Mouse (Mus musculus) CH12.LX (cell line): Measurements from ENCODE around the gene Tysnd1. TPM values are rescaled to one million over a fixed set of nuclear protein-coding genes. Genes with fewer than 3 reads are reported as not detected.

Experiments used
- DNase-seq: peaks from one replicate; pipeline ENCODE4 v3.0.0-alpha.2; 2013; ENCODE audit errors: extremely low read depth
- H3K27ac ChIP-seq: 2 replicates; pipeline ENCODE4 v1.5.1; 2012; ENCODE audit warnings: low read depth, mild to moderate bottlenecking, control low read depth, moderate library complexity; ENCODE audit not compliant: insufficient read depth
- H3K27me3 ChIP-seq: replicated peaks from 2 replicates; pipeline ENCODE3; 2012; ENCODE audit warnings: inconsistent platforms
- H3K36me3 ChIP-seq, 2 experiments: replicated peaks in 1 of 2; 2 replicates each; pipeline versions ENCODE3 to v1.6.1; 2012; ENCODE audit warnings: inconsistent platforms in 1 of 2, low read length in 1 of 2, mild to moderate bottlenecking in 1 of 2, mixed read lengths in 1 of 2, moderate library complexity in 1 of 2; ENCODE audit not compliant: control insufficient read depth in 1 of 2, insufficient read depth in 1 of 2
- H3K4me1 ChIP-seq, 2 experiments: 2 replicates each; pipeline ENCODE4 v1.6.1; 2012; ENCODE audit warnings: inconsistent platforms in 1 of 2, moderate library complexity in 1 of 2; ENCODE audit not compliant: insufficient read depth in 2 of 2, control insufficient read depth in 1 of 2
- H3K4me2 ChIP-seq: 2 replicates; pipeline ENCODE4 v1.6.1; 2012; ENCODE audit warnings: low read depth, mild to moderate bottlenecking, control low read depth; ENCODE audit not compliant: poor library complexity, insufficient read depth, severe bottlenecking
- H3K4me3 ChIP-seq, 3 experiments: fragments of 150-350 bp in 1 of 3; sonication (generic) in 1 of 3; replicated peaks in 1 of 3; 2 replicates each; pipeline versions ENCODE3 to v1.5.1; 2011 to 2012; ENCODE audit warnings: low read depth in 2 of 3, low read length in 2 of 3, mild to moderate bottlenecking in 2 of 3, moderate library complexity in 2 of 3, control low read depth in 1 of 3, improper control_type of control experiment in 1 of 3, inconsistent platforms in 1 of 3, mixed read lengths in 1 of 3; ENCODE audit not compliant: poor library complexity in 1 of 3
- H3K79me2 ChIP-seq: replicated peaks from 2 replicates; pipeline ENCODE4 v1.6.1; 2012; ENCODE audit warnings: mild to moderate bottlenecking, moderate library complexity; ENCODE audit not compliant: control insufficient read depth, poor library complexity, insufficient read depth, severe bottlenecking; ENCODE audit errors: extremely low read depth
- H3K9ac ChIP-seq: 2 replicates; pipeline ENCODE4 v1.6.1; 2012; ENCODE audit warnings: low read depth, mild to moderate bottlenecking, control low read depth, moderate library complexity; ENCODE audit not compliant: insufficient read depth
- H3K9me3 ChIP-seq: replicated peaks from 2 replicates; pipeline ENCODE3; 2012; ENCODE audit warnings: low read length, inconsistent platforms, mixed read lengths
- EP300 ChIP-seq: IDR thresholded peaks from 2 replicates; pipeline ENCODE4 v1.6.1; 2011; ENCODE audit warnings: low read length, improper control_type of control experiment
- ETS1 ChIP-seq: conservative IDR thresholded peaks from 2 replicates; pipeline ENCODE4 v1.6.1; 2012; ENCODE audit warnings: low read depth, mild to moderate bottlenecking, inconsistent platforms, low read length, improper control_type of control experiment, moderate library complexity
- HCFC1 ChIP-seq: IDR thresholded peaks from 2 replicates; pipeline ENCODE4 v1.6.1; 2012; ENCODE audit warnings: low read depth, mild to moderate bottlenecking, inconsistent platforms, low read length, improper control_type of control experiment
- MAFK ChIP-seq: IDR thresholded peaks from 2 replicates; pipeline ENCODE4 v1.6.1; 2011; ENCODE audit warnings: low read length, improper control_type of control experiment; ENCODE audit not compliant: insufficient replicate concordance
- MAZ ChIP-seq: IDR thresholded peaks from 2 replicates; pipeline ENCODE4 v1.6.1; 2012; ENCODE audit warnings: low read depth, mild to moderate bottlenecking, inconsistent platforms, low read length, improper control_type of control experiment, moderate library complexity
- MXI1 ChIP-seq: IDR thresholded peaks from 2 replicates; pipeline ENCODE4 v1.6.1; 2011; ENCODE audit warnings: mild to moderate bottlenecking, low read depth, low read length, improper control_type of control experiment
- MYC ChIP-seq: IDR thresholded peaks from 2 replicates; pipeline ENCODE4 v1.6.1; 2011; ENCODE audit warnings: low read depth, mild to moderate bottlenecking, improper control_type of control experiment, low read length
- NELFE ChIP-seq: IDR thresholded peaks from 2 replicates; pipeline ENCODE4 v1.6.1; 2011; ENCODE audit warnings: low read depth, low read length, improper control_type of control experiment
- NRF1 ChIP-seq: IDR thresholded peaks from 2 replicates; pipeline ENCODE4 v1.6.1; 2014; ENCODE audit warnings: low read depth, mild to moderate bottlenecking, inconsistent platforms, low read length, improper control_type of control experiment, moderate library complexity
- PAX5 ChIP-seq: IDR thresholded peaks from 2 replicates; pipeline ENCODE4 v1.6.1; 2012; ENCODE audit warnings: low read length, inconsistent platforms, mixed read lengths
- POLR2A ChIP-seq: IDR thresholded peaks from 2 replicates; pipeline ENCODE4 v1.6.1; 2011; ENCODE audit warnings: low read depth, mild to moderate bottlenecking, improper control_type of control experiment, low read length
- POLR2AphosphoS2 ChIP-seq: IDR thresholded peaks from 2 replicates; pipeline ENCODE4 v1.6.1; 2011; ENCODE audit warnings: low read depth, low read length, improper control_type of control experiment
- UBTF ChIP-seq: IDR thresholded peaks from 2 replicates; pipeline ENCODE4 v1.6.1; 2012; ENCODE audit warnings: low read depth, mild to moderate bottlenecking, inconsistent platforms, low read length, improper control_type of control experiment, moderate library complexity
- USF1 ChIP-seq: IDR thresholded peaks from 2 replicates; pipeline ENCODE4 v1.6.1; 2014; ENCODE audit warnings: low read depth, mild to moderate bottlenecking, inconsistent platforms, low read length, improper control_type of control experiment
- ZC3H11A ChIP-seq: IDR thresholded peaks from 2 replicates; pipeline ENCODE4 v1.6.1; 2012; ENCODE audit warnings: low read depth, mild to moderate bottlenecking, inconsistent platforms, low read length, improper control_type of control experiment
- ZKSCAN1 ChIP-seq: IDR thresholded peaks from 2 replicates; pipeline ENCODE4 v1.6.1; 2012; ENCODE audit warnings: low read depth, inconsistent platforms, low read length, improper control_type of control experiment, borderline replicate concordance
- ZMIZ1 ChIP-seq: IDR thresholded peaks from 2 replicates; pipeline ENCODE4 v1.6.1; 2012; ENCODE audit warnings: low read depth, mild to moderate bottlenecking, inconsistent platforms, low read length, improper control_type of control experiment
- ZNF384 ChIP-seq: IDR thresholded peaks from 2 replicates; pipeline ENCODE4 v1.6.1; 2012; ENCODE audit warnings: low read depth, low read length, improper control_type of control experiment, inconsistent platforms
- dilution Hi-C: fragments of 300-500 bp; cut with MboI; formaldehyde crosslinking; loops from 2 replicates; pipeline ENCODE4 v1.14.3; 2020; ENCODE audit warnings: low sequenced_read_pairs; ENCODE audit not compliant: extremely low pct_unique_long_range_greater_than_20kb, extremely low pct_ligation_motif_present
- in situ Hi-C: fragments of 300-500 bp; cut with MboI; formaldehyde crosslinking; loops from 3 replicates; pipeline ENCODE4 v1.14.3; 2019; ENCODE audit warnings: low sequenced_read_pairs, low pct_ligation_motif_present, low pct_unique_long_range_greater_than_20kb, mixed read lengths
- polyA plus RNA-seq: library from polyadenylated mRNA; unstranded; fragments of >175 nt; gene quantifications from 2 replicates; pipeline ENCODE4 v1.2.1, GENCODE M21; 2012; ENCODE audit warnings: low read depth; ENCODE audit not compliant: insufficient read length
- total RNA-seq, 2 experiments: library from RNA; depleted of rRNA; stranded (reverse); fragments of 300-350 nt in 1 of 2; fragments of >200 nt in 1 of 2; gene quantifications; 2 replicates each; pipeline ENCODE4 v1.2.3; 2012 to 2014

The Tysnd1 gene
- total and polyA plus RNA-seq, 3 experiments: 23.2 to 45.1 (median 38.9) TPM

- TF ChIP-seq ETS1 (no peak), POLR2AphosphoS2 (peak; percentile 55; the same call in 1 of the 2 replicates), ZC3H11A (no peak), NRF1 (peak; percentile 41; the same call in 1 of the 2 replicates), ZMIZ1 (peak; percentile 64), HCFC1 (peak; percentile 82), MYC (no peak), ZNF384 (no peak)
Observed at GRCm38 (mm10) chr10:61680015-61680913, 15.1 kb upstream of the Tysnd1 start, which contains the start of gene Sar1a (continued).

DNA sequence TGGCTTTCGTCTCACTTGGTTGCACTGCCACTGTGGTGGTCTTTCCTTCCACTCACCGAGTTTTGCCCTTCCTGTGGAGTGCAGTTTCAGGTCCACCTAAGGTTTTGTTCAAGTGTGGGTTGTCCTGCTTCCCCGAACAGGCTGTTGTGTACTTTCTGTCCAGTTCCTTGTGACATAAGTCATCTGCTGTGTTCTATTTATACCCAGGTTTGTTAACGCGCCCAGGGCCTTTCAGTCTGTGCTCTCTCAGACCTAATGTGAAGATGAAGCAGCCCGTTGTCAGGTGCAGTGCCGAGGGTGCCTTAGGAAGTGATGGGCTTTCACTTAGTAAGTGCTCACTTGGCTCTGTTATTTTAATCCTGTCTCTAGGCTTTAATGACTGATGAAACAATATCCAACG lies 5.9 kb upstream of the Tysnd1 start:
- in situ Hi-C loops (no loop called here), dilution Hi-C loops (no loop called here)
- H3K36me3 ChIP-seq: peaks cover 60 to 87% of the 10 kb centered on the region in 2 experiments

DNA sequence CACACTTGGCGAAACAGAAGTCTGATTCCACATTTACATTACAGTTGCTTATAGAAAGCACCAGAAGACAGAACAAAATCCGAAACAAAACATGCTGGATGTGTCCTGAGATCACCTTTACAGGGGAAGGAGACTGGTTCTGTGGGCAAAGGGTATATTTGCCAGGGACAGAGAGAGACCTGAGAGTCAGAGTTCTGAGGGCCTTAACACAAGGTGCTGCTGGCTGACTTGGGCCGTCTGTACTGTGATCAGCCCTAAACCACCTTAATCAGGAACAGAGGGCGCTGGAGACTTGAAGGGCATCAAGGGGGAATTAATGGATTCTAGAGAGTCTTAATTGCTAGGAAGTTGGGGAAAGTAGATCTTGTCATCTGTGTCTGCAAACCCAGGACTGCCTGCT lies 1.8 kb upstream of the Tysnd1 start:
- peaks cover 32 to 72% of the 10 kb centered on the region in 2 experiments for H3K36me3 ChIP-seq
- H3K9ac ChIP-seq: no peak overlapping the region
- H3K9me3 ChIP-seq: no peaks in the 10 kb centered on the region
- TF ChIP-seq UBTF (no peak), POLR2AphosphoS2 (0 out of 2 replicates have a peak, but pooled peaks have one; percentile 40), PAX5 (no peak)
- TF ChIP-seq, all 38 proteins: peak for 1
- Histone ChIP-seq H3K79me2 (no peaks in the 10 kb centered on the region), H3K4me3 (no peak overlapping the region), H3K4me1 (peaks cover 5 to 16% of the 10 kb centered on the region in 2 experiments; a peak in 3 of 4 replicates), H3K27me3 (no peaks in the 10 kb centered on the region), H3K27ac (no peak overlapping the region), H3K4me2 (no peak overlapping the region)
- dilution Hi-C loops (no loop called here), in situ Hi-C loops (no loop called here)
- DNase-seq: no peak

More for the DNA sequence above, 5.9 kb upstream of the Tysnd1 start:
- Histone ChIP-seq H3K27me3 (no peaks in the 10 kb centered on the region), H3K4me2 (no peak overlapping the region), H3K4me1 (no peaks in the 10 kb centered on the region), H3K27ac (no peak overlapping the region), H3K79me2 (peaks cover 4% of the 10 kb centered on the region), H3K9ac (no peak overlapping the region), H3K4me3 (no peak overlapping the region), H3K9me3 (no peaks in the 10 kb centered on the region)
- no peak for TF ChIP-seq NELFE
- no peak for TF ChIP-seq POLR2A
- no peak for TF ChIP-seq MAZ
- no peak for TF ChIP-seq USF1
- TF ChIP-seq EP300: no peak
- no peak for TF ChIP-seq MXI1
- no peak for TF ChIP-seq ZKSCAN1
- TF ChIP-seq MAFK: no peak
- DNase-seq: no peak
